Mouse (Mus musculus) spleen, adult 18-20 months (tissue): ENCODE measurements around the gene Snrnp48.

Experiments used
- DNase-seq, 2 experiments: peaks; one replicate each; pipeline ENCODE4 v3.0.0; 2022; ENCODE audit warnings: mixed read lengths in 2 of 2

Gene Snrnp48

GRCm38 (mm10) chr13:38204702-38205482 is at the start of gene Snrnp48:
Gene Snrnp48, plus strand, starts transcription at chr13:38204938.
- peak; percentile 79 to 84 for DNase-seq

DNA sequence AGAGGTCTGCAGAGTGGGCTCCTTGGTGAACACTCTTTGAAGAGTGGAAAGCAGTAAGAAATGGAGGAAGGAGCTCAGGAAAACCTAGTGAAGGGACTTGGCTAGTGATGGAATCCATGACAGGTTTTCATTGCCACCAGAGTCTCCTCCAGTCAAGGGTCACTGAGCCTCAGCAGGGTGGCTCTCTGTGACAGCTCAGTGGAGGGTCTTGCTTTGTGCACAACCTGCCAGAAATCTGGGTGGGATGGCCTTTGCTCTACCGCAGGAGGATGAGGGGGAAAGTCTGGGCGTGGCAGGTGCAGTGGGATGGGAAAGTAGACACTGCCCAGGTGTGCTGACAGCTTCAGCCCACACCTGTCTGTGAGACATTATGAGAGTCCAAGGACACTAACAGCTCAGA is 49.2 kb upstream of the Snrnp48 start:
- no peak for DNase-seq

DNA sequence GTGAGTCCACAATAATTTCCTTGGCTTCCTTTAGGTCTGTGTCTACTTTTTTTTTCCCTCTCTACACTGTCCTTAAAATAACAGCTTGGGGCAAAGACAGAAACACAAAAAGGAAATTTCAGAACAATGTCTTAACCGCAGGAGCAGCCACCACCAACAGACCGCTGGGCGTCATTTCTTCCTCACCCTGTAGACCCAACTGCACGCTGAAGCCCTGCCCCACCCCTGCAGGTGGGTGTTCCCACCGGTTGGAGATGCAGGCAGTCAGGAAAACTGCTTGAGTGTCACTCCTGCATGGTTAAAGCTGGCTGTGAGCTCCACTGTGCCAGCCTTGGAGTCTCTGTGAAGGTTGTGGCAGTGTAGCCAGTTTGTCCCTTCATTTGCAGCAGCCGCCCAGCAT is 47.1 kb upstream of the Snrnp48 start:
- no peak for DNase-seq

DNA sequence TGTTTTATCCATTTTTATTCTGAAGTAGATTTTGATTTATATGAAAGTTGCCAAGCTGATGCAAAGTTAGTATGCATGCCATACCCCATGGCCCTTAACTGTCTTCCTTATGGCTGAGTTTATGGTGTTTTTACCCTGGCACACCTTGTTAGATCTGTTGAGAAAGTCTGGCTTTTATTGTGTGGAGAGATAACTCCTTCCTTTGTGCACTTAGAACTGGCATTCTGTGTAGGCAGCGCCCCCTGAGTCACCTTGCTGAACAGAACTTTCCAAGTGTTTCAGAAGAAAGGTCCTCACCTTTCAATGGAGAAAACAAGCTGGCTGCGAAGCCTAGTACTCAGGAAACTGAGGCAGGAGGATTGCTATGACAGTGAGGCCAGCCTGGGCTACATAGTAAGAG is 42.7 kb upstream of the Snrnp48 start:
- DNase-seq, result no peak

DNA sequence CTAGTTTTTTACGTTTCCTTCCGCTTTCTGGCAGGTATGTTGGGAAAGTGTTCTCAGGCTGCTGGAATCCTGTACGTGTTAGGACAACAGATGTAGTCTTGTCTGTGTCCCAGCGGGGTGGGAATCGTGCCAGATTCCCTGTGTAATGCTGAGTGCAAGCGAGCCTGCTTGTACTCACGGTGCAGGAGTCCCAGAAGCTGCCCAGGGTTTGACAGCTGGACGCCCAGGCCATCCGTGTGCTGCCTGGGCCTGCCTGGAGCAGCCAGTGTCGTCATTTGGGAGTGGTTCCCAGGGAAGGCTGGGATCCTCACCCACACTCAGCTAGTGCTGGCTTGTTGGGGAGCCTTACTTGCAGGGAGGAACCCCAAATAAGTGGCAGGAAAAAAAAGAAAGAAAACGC is 42.1 kb upstream of the Snrnp48 start:
- DNase-seq, result no peak

GRCm38 (mm10) chr13:38164932-38165331 is 39.8 kb upstream of the Snrnp48 start:
- no peak for DNase-seq

DNA sequence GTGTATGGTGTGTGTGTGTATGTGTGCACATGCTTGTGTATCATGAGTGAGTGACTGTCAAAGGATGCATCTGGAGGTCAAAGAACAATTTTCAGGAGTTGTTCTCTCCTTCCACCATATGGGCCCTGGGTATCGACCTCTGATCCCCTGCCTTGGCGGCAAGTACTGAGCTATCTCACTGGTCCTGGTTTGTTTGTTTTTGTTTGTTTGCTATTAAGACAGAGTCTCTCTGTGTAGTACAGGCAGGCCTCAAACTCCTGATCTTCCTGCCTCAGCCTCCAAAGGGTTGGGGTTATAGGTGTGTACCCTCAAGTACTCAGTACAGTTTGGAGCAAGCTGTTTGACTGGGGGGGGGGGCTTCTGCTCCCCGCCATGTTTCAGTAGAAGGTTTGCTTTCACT is 37.7 kb upstream of the Snrnp48 start:
- no peak for DNase-seq

GRCm38 (mm10) chr13:38170707-38171144 is 34.0 kb upstream of the Snrnp48 start:
- no peak for DNase-seq

DNA sequence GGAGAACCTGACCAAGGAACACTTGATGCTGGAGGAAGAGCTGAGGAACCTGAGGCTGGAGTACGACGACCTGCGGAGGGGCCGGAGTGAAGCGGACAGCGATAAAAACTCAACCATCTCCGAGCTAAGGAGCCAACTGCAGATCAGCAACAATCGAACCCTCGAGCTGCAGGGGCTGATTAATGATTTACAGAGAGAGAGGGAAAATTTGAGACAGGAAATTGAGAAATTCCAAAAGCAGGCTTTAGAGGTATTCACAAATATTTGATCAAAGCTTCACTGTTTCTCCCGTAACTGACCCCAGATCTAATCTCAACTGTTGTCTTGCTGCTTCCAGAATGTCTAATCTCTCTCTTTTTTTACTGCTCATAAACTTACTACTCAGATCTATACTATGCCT is 11.3 kb upstream of the Snrnp48 start:
- no peak for DNase-seq

- DNase-seq, result no peak
Measured at GRCm38 (mm10) chr13:38201413-38201812, 3.3 kb upstream of the Snrnp48 start.

DNA sequence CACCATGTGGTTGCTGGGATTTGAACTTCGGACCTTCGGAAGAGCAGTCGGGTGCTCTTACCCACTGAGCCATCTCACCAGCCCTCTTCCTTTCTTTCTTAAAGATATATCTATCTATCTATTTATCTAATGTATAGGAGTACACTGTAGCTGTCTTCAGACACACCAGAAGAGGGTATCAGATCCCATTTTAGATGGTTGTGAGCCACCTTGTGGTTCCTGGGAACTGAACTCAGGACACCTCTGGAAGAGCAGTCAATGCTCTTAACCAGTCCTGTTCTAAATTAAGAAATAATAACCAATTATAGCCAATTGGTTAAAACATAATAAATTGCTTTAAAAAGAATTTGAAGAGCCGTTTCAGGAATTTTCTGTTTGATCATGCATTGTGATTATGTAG is 567 bp upstream of the Snrnp48 start:
- no peak for DNase-seq

GRCm38 (mm10) chr13:38211122-38211521 is 6.4 kb downstream of the Snrnp48 start:
- no peak for DNase-seq

DNA sequence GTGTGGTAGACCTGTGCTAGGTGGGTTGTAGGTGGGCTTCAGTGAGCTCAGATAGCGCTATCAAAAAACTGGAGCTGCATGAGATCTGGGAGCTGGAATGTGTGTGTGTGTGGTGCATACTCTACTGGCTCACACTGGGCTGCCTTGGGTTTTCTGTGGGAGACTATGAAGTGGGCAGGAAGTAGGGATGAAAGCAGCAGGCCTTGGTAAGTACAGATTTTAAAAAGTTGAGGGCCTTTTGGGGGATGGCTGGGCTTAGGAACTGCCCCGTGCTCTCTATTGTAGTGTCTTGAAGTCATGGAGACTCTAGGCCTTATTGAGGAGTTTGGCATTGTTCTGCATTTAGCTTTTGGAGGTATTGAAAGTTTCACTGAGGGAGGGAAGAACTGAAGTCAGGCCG is 13.9 kb downstream of the Snrnp48 start:
- DNase-seq, result no peak

DNA sequence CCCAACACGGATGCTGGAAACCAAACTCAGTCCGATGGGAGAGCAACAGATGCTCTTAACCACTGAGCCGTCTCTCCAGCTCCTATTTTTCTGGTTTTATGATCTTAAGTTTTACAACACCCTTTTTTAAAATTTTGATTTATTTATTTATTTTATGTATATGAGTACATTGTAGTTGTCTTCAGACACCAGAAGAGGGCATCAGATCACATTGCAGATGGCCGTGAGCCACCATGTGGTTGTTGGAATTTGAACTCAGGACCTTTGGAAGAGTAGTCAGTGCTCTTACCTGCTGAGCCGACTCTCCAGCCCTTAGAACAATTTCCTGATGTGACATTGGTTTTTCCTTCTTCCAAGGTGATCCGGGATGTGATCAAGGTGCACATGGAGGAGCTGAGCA is 15.6 kb downstream of the Snrnp48 start:
- DNase-seq, result no peak

DNA sequence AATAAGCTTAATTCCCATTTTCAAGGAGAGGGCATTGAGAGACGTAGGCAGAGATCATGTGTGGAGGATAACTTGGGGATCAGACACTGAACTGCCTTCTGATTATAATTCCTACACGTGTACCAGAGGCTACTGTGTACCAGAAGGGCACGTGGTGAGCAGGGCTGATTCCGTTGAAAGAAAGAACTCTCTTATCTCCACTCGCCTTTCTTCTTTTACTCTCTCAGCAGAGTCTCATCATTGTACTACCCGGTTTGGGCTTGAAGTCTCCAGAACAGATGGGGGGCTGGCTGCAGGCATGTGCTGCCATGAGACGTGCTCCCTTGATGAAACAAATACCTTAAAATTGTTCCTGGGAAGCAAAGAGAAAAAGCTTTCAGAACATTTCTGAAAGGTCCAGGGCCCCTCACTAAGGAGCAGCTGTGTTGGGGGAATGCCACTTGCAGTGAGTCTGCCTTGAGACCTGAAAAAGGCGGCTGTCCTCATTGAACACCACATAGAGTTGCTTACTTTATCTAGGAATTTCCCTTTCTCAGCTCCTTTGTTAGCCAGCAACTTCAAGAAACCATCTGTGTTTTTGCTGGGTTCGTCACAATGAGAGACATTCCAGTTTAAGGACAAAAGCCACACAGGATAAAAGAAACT is 25.6 kb downstream of the Snrnp48 start:
- no peak for DNase-seq

DNA sequence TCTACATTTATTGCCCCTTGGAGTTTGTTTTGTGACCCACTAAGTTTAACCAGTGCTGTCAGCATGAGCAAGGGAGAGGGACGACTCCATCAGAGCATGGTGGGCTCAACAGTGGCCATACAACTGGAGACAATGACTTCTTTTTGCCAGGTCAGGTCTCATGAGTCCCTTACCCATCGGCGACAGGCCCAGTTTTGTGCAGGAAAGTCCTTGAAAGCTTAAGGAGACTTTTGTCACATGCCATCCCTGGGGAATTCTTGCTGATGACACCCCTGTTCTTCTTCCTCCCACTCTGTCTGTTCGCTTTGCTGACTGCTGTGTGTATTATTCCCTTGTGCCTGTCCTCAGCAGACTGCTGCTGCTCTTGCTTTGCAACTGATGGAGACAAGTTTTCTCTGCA is 27.7 kb downstream of the Snrnp48 start:
- no peak for DNase-seq

DNA sequence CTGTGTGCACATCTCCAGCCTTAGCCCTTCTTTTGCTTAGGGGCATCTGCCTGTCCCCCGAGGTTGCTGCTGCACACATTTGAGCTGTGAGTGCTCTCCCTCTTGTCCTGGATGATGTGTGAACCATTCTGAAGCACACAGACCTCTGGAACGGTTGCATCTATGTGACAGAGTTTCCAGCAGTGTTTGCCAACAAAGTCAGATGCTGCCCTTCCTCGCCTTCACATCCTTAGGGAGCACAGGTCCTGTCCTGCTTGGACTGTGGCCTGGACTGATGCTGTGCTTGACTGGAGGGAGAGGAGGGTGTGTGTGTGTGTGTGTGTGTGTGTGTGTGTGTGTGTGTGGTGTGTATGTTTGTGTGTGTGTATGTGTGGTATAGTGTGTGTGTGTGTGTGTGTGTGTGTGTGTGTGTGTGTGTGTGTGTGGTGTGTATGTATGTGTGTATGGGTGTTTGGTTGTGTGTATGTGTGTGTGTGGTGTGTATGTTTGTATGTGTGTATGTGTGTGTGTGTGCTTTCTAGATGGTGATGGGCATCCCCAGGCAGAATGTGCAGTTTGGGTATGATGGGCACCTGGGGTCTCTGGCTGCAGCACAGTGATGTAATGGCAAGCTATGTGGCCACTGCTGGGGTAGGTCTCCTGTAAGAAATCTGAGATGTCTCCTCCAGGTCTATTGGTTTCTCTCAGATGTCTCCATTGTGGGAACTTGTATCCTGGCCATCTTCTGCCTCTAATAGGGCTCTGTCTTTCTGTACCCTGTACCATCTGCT is 28.3 kb downstream of the Snrnp48 start:
- DNase-seq, result no peak

- DNase-seq, result no peak
Measured at GRCm38 (mm10) chr13:38234651-38235050, 29.9 kb downstream of the Snrnp48 start.

DNA sequence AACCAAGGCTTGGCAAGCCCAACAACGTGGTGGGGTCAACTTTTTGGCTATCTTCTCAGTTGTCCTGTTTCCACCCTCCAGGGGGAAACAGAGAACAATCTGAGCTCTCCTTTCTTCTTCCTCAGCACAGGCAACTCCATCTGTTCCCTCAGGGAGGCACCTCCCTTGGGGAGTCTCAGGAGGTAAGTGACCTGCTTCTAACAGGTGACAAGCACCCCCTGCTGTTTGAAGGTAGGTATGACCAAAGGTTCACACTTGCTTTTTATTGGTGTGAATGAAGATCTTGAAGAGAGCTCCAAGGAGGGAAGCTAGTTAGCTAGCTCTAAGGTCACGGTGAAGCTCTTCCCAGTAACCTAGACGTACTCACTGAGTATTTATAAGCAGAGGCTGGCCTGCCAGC is 30.6 kb downstream of the Snrnp48 start:
- no peak for DNase-seq

- DNase-seq, result no peak
Measured at GRCm38 (mm10) chr13:38248151-38248550, 43.4 kb downstream of the Snrnp48 start.

GRCm38 (mm10) chr13:38251226-38251625 is 46.5 kb downstream of the Snrnp48 start:
- no peak for DNase-seq

GRCm38 (mm10) chr13:38253696-38254095 is 49.0 kb downstream of the Snrnp48 start:
- no peak for DNase-seq

DNA sequence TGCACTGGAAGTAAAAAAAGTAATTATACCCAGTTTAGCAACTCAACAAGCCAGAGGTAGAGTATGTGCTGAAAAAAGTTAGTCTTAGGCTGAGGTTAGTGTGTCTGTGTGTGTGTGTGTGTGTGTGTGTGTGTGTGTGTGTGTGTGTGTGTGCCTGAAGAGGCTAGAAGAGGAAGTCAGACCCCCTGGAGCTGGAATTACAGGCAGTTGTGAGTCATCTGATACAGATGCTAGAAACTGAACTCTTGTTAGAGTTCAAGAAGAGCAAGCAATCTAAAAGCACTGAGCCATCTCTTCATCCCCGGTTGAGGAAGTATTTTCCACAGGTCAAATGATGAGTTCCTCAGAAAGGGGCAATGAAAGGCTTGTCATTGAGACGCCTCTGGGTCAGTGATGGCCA is 54.2 kb downstream of the Snrnp48 start:
- DNase-seq, result no peak
